Mouse (Mus musculus) mouse trophoblast stem cell (cell line): ENCODE data around the gene Cntn4.
"Not testable (repeated sequence)": the region's sequence is repeated elsewhere in the genome, so short reads cannot be mapped to it uniquely, and the experiment has no call there.

Source experiments
- in situ Hi-C, 2 experiments: fragments of 300-500 bp; cut with MseI, MboI; formaldehyde crosslinking; loops; 2 replicates in 1 of 2; 3 replicates in 1 of 2; pipeline ENCODE4 v1.15.1; 2025

The Cntn4 gene

GRCm38 (mm10) chr6:106332466-106332865 is 655.0 kb downstream of the Cntn4 start:
- in situ Hi-C loops, result no loop called here

GRCm38 (mm10) chr6:106332933-106333332 is 655.5 kb downstream of the Cntn4 start:
- in situ Hi-C loops, result no loop called here

GRCm38 (mm10) chr6:106335066-106335465 is 657.6 kb downstream of the Cntn4 start:
- in situ Hi-C loops, result no loop called here

- in situ Hi-C loops, result no loop called here
These were observed 659.3 kb downstream of the Cntn4 start for GRCm38 (mm10) chr6:106336805-106337204.

- in situ Hi-C loops, result no loop called here
These were observed 660.4 kb downstream of the Cntn4 start for GRCm38 (mm10) chr6:106337829-106338228.

GRCm38 (mm10) chr6:106341114-106341513 is 663.7 kb downstream of the Cntn4 start:
- in situ Hi-C loops, result no loop called here

- in situ Hi-C loops, result no loop called here
These were observed 672.6 kb downstream of the Cntn4 start for GRCm38 (mm10) chr6:106350072-106350471.

- in situ Hi-C loops, result no loop called here
These were observed 673.9 kb downstream of the Cntn4 start for GRCm38 (mm10) chr6:106351389-106351788.

GRCm38 (mm10) chr6:106358801-106359200 is 681.3 kb downstream of the Cntn4 start:
- in situ Hi-C loops, result not testable (repeated sequence)

- in situ Hi-C loops, result no loop called here
These were observed 704.0 kb downstream of the Cntn4 start for GRCm38 (mm10) chr6:106381288-106382025.

GRCm38 (mm10) chr6:106387833-106388406 is 710.5 kb downstream of the Cntn4 start:
- in situ Hi-C loops, result no loop called here

- in situ Hi-C loops, result no loop called here
These were observed 730.6 kb downstream of the Cntn4 start for GRCm38 (mm10) chr6:106408014-106408413.

- in situ Hi-C loops, result no loop called here
These were observed 731.2 kb downstream of the Cntn4 start for GRCm38 (mm10) chr6:106408634-106409033.

- in situ Hi-C loops, result no loop called here
These were observed 745.5 kb downstream of the Cntn4 start for GRCm38 (mm10) chr6:106422947-106423346.

- in situ Hi-C loops, result no loop called here
These were observed 746.0 kb downstream of the Cntn4 start for GRCm38 (mm10) chr6:106423471-106423870.

GRCm38 (mm10) chr6:106426615-106427014 is 749.2 kb downstream of the Cntn4 start:
- in situ Hi-C loops, result no loop called here

- in situ Hi-C loops, result no loop called here
These were observed 754.0 kb downstream of the Cntn4 start for GRCm38 (mm10) chr6:106431466-106431865.

- in situ Hi-C loops, result no loop called here
These were observed 763.3 kb downstream of the Cntn4 start for GRCm38 (mm10) chr6:106440786-106441185.

- in situ Hi-C loops, result no loop called here
These were observed 763.8 kb downstream of the Cntn4 start for GRCm38 (mm10) chr6:106441246-106441645.

- in situ Hi-C loops, result no loop called here
These were observed 776.8 kb downstream of the Cntn4 start for GRCm38 (mm10) chr6:106454131-106454838.

- in situ Hi-C loops, result no loop called here
These were observed 778.2 kb downstream of the Cntn4 start for GRCm38 (mm10) chr6:106455616-106456015.

GRCm38 (mm10) chr6:106458166-106458565 is 780.7 kb downstream of the Cntn4 start:
- in situ Hi-C loops, result no loop called here

- in situ Hi-C loops, result no loop called here
These were observed 784.9 kb downstream of the Cntn4 start for GRCm38 (mm10) chr6:106462403-106462802.
